Mouse (Mus musculus) layer of hippocampus, adult 2 months (tissue): Measurements from ENCODE around the gene Hsf4. TPM values are rescaled to one million over a fixed set of nuclear protein-coding genes. Genes with fewer than 3 reads are reported as not detected.
"Not testable (repeated sequence)": the region's sequence is repeated elsewhere in the genome, so short reads cannot be mapped to it uniquely, and the experiment has no call there.

ENCODE experiments used
- DNase-seq, 2 experiments: peaks; one replicate each; pipeline ENCODE4 v3.0.0; 2022; ENCODE audit warnings: low spot score in 2 of 2
- H3K27ac ChIP-seq: fragments of 200-600 bp; 2 replicates; pipeline ENCODE4 v1.8.1; 2022
- H3K4me3 ChIP-seq: fragments of 200-600 bp; 2 replicates; pipeline ENCODE4 v1.8.1; 2022; ENCODE audit warnings: mild to moderate bottlenecking
- CTCF ChIP-seq: fragments of 200-600 bp; conservative IDR thresholded peaks from 2 replicates; pipeline ENCODE4 v1.8.1; 2022; ENCODE audit warnings: antibody characterized with exemption, mild to moderate bottlenecking, moderate library complexity
- long read RNA-seq, 2 experiments: library from polyadenylated mRNA; stranded (forward); transcript quantifications; one replicate each; pipeline ENCODE4 v2.0.0; 2021; ENCODE audit warnings: borderline mapping rate in 2 of 2
- total RNA-seq, 2 experiments: library from RNA; stranded (reverse); gene quantifications; 2 replicates each; pipeline ENCODE4 v1.2.3; 2021

Gene Hsf4
- 1 to 10 TPM; 7.2 to 9.5 TPM for total RNA-seq
- long read RNA-seq, experiment 1, partial matches to known transcripts: 0 of 5 reads
- long read RNA-seq, experiment 1, other reads (novel, unspliced or antisense): 3 of 5 reads
- long read RNA-seq, experiment 2, transcript Hsf4-201 (13 exons, 1,739 nt): major isoform, 5 of 6 reads
- long read RNA-seq, experiment 2, partial matches to known transcripts: 0 of 6 reads
- long read RNA-seq, experiment 2, other reads (novel, unspliced or antisense): 1 of 6 reads

DNA sequence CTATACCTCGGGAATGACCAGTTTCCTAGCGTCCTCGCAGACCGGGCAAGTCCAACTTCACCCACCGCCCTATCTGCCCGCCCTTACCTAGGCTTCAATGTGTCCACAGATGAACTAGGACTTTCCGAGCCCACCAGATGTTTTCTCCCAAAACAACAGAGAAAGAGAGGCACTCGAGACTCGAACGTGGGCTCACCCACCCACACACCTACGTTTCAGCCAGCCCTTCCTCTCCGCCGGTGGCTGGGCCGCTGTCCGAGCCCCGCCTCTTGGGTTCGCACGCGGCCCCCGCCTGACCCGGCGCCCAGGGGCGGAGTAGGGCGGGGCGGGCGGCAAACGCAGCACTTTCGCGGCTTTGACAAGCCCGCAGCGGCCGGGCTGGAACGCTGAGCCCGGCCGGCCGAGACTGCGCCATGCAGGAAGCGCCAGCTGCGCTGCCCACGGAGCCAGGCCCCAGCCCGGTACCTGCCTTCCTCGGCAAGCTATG lies at the start of gene Hsf4:
Gene Hsf4 (plus strand): TSS at position 341 of the 487 bp plus-strand sequence.
- peak within 1 kb of the TSS; percentile 80 for H3K27ac ChIP-seq
- peak in 1 of 2 experiments; percentile 41 for DNase-seq
- H3K4me3 ChIP-seq: peak within 1 kb of the TSS; percentile 60
- TF ChIP-seq CTCF: no peak

DNA sequence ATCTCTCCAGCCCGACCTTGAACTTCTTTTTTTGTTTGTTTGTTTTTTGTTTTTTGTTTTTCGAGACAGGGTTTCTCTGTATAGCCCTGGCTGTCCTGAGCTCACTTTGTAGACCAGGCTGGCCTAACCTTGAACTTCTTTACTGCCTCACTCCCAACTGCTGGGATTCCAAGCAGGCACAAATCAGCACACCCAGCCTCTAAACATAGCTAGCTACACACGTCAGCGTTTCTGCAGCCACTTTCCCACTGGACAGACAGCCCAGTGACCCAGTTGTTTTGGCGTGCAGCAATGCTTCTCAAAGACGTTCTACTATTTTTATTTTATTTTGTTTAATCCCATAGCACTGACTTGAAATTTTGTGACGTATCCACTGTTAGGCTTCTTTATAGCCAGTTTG lies 45.8 kb upstream of the Hsf4 start:
- Histone ChIP-seq H3K4me3 (no peak overlapping the region), H3K27ac (peak overlapping the region; percentile 90)
- no peak for TF ChIP-seq CTCF
- DNase-seq: no peak

DNA sequence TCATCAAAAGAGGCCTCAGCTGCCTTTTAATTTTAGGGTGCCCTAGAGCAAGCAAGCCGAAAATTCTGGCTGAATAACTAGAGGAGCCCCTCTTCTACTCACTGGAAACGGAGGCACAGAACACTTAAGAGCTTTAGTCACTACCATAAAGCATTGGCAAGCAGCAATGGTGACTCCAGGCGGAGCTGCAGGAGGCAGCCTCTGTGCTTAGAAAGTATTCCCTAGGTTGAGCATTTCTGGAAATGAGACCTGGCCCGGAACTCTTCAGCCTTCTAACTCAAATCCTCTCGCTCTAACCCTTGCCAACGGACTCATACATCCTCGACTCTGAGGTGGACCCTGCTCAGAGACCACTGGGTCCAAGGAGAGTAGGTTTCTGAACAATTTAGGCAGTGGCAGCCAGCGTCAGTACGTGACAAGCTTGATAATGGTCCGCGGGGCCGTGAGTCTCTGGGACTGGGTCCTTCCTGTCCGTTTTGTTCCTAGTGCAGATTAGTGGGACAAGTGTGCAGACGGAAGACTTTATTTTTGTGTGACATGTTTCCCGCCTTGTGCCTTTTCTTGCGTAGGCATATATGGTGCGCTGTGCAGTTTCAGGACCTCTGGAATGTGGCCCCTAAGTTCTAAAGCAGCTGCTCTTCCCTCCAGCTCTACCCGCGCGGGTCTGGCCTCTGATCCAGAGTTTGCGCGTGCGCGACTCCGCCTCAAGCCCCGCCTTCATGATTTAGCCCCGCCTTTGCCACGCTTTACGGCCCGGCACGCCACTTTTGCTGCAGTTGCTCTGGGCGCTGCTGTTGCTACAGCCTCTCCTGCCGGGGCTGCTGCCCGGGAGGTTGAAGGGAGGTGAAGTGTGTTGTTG lies 45.0 kb upstream of the Hsf4 start, which contains the start of gene D230025D16Rik:
Gene D230025D16Rik (plus strand): TSS at position 733 of the 859 bp plus-strand sequence.
- DNase-seq: peak; percentile 94 to 98
- Histone ChIP-seq H3K4me3 (peak within 1 kb of the TSS; percentile 93), H3K27ac (peak within 1 kb of the TSS; percentile 90)
- TF ChIP-seq CTCF: no peak

DNA sequence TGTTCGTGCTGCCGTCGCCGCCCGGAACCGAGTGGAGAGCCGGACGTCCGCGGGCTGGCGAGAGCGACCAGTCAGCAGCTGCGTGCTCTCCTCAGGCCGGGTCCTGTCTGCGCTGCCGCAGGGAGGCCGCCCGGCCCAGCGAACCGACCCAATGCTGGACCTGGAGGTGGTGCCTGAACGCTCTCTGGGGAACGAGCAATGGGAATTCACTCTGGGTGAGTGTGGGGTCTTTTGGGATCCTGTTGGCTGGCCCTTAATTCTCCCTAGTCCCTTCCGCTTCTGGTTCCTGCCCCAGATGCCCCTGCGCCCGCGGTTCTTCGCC lies 44.4 kb upstream of the Hsf4 start:
- no peak for TF ChIP-seq CTCF
- DNase-seq: no peak
- Histone ChIP-seq H3K4me3 (peak overlapping the region; percentile 93), H3K27ac (peak overlapping the region; percentile 90)

DNA sequence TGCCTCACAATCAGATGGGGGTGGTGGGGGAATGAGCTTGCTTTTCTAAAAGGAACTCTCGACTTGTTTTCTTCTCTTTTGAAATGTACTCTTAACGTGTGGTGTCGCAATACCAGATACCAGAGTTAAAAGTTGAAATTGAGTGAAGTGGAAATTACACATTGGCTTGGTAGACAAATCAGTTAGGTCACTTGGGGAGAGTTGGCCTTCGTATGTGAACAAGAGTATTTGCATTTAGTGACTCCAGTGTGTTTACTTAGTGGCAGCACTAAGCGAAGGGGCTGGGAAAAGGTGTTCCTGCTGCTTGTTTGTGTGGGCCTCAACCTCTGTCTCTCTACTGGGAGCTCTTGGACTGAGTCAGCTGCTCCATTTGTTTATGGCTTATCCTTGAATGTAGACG lies 43.7 kb upstream of the Hsf4 start:
- no peak overlapping the region for H3K27ac ChIP-seq
- TF ChIP-seq CTCF: no peak
- no peak for DNase-seq
- peak overlapping the region; percentile 93 for H3K4me3 ChIP-seq

DNA sequence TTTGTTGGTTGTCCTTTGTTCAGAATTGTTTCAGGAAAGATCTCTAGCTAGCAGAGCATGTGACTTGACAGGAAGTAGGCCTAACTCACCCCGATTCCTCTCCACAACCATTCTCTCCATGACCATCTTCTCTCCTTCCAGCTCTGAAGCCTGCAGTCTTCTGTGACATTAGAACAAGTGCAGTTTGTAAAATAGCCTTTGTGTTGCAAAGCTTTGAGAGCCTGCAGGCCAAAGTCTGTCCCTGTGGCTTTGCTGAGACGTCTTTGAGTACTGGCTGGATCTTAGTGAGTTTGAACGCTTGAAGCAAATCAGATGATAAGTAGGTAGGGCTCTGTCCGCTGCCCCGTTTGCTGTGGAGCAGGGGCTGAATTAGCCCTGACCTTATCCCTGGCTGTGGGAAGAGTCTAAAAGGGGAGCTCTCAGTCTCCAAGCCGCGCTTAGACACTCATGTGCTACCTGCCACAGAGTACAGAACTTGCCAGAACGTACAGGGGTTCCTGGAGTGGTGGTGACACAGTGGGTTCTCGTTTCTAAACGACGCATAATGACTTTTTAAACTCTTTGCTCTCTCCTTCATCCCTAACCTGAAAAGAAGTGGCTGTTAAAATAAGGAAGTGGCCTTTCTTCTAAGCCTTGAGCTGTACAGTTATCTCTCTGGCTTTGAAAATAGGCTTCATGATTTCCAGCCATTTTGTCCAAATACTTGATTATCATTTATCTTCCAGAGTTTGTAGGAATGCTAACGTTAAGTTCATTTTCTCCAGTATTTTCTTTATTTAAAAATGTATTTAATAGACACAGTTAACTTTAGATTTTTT lies 37.9 kb upstream of the Hsf4 start:
- Histone ChIP-seq H3K27ac (no peak overlapping the region), H3K4me3 (no peak overlapping the region)
- no peak for TF ChIP-seq CTCF
- no peak for DNase-seq

DNA sequence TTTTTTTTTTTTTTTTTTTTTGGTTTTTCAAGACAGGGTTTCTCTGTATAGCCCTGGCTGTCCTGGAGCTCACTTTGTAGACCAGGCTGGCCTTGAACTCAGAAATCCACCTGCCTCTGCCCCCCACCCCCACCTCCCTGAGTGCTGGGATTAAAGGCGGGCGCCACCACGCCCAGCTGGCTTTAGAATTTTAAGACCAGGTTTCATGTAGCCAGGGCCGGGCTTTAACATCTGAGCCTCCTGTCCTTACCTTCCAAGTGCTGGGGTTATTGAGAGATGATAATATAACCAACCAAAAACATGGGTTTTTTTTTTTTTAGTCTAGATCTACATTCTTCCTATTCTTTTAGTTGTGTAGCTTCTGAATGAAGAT lies 37.3 kb upstream of the Hsf4 start:
- H3K27ac ChIP-seq, DNase-seq, H3K4me3 ChIP-seq: not testable (repeated sequence)

DNA sequence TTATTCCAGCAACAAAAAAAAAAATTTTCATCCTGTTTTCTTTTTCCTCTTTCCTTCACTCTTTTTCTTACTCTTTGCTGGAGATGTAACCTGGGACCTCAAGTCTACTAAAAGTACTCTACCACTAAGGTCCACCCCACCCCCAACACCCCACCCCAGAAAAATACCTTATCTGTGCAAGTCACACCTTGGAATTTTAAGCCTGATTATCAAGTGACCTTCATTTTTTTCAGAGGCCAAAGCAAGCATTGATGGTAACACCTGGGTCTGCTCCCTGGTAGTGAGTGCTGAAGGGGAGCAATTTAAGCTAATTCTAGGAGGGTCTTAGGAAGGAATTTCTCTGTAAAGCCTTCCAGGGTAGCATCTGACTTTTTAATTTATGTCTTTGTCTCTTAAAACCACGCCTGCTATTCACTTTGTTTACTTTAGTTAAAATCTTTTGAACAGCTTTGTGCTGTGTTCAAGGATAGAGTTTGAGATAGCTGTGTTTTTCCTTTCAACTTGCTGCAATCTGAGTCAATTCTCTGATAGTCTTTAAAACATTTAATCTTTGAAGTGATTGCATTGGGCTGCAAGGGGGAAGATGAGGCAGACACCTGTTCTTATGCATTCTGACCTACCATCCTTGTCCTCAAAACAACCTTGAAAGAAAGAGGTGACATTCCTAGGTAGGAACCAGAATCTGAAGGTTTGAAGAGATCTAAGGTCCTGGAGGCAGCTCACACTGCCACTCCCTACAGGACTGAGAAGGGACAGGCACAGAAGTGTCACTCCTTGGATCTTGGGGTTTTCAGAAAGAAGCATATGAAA lies 36.3 kb upstream of the Hsf4 start:
- no peak for DNase-seq
- H3K27ac ChIP-seq: no peak overlapping the region
- no peak overlapping the region for H3K4me3 ChIP-seq
- no peak for TF ChIP-seq CTCF

DNA sequence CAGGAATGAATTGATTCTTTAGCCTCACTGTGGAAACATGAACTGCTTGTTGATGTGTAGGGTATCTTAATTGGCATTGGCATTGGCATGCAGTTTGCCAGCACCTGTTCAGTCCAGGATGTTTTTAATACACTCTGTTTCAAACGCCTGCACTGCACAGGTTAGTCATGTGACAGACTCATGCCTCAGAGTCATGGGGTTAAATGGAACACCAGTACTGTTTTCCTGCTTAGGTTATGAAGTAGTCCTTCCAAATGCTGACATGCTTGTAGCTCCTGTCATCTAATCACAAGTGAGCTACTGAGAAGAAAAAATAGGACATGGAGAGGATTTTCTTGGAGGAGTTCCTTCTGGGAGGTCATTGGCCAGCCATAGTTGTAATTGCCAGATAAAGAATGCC lies 34.4 kb upstream of the Hsf4 start:
- no peak for DNase-seq
- no peak for TF ChIP-seq CTCF
- no peak overlapping the region for H3K4me3 ChIP-seq
- H3K27ac ChIP-seq: no peak overlapping the region

DNA sequence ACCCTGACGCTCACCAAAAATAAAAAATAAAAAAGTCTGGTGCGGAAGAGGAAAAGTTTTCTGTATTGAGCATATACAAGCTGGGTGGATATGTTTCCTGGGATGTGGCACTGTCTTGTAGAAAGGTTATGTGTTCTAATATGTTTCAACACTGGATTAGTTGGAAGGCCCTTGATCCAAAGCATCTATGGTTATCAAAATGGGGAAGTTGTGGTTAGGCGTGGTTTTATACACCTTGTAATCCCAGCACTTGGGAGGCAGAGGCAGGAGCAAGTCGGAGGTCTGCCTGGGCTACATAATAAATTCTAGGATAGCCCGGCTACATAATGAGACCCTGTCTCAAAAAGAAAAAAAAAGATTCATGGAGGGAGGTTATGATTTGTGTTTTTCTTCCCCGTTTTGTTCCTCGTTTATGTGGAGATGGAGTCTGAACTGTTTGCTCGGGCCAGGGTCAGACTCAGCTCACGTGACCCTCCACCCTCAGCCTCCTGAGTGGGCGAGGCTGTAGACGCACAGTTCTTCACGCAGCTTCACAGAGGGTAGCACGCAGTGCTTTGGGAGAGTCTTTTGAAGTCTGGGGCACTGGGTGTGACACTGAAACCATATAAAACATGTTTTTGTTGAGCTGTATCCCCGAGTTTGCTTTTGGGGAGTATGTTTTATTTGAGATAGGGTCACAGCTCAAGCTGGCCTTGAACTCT lies 32.0 kb upstream of the Hsf4 start:
- no peak overlapping the region for H3K4me3 ChIP-seq
- no peak for DNase-seq
- no peak for TF ChIP-seq CTCF
- no peak overlapping the region for H3K27ac ChIP-seq

DNA sequence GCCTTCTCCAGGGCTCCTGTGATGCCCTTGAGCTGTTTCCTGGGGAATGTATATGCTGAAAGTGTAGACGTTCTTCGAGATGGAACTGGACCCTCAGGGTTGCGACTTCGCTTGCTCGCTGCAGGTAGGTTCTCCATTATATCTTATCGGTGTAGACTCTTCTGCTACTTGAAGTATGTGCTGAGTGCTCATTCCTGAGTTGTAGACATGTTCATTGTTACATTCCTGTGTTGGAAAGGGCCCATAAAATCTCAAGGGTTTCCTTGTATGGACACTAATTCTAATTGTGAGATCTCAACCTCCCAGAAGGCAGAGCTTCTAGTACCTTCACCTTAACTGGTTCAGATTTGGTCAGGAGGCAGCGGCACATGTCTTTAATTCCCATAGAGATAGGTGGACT lies 28.6 kb upstream of the Hsf4 start:
- no peak overlapping the region for H3K4me3 ChIP-seq
- no peak for DNase-seq
- no peak for TF ChIP-seq CTCF
- H3K27ac ChIP-seq: no peak overlapping the region

DNA sequence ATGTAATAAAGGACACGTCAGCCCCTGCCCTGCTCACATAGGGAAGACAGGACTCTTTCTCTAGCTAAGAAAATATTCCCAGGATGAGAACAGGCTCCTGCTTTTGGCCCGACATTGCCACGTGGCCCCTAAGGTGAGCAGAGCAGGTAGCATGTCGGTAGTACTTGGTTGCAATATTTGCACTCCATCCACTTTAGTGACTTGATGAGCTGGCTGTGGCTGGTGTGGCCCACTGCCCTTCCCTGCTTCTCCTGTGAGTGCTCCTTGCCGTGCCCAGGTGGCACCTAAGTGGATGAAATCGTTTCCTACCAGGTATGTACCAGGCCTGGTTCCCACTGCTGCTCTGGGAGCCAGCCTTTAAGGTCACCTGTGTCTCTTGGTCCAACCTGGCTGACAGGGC lies 17.6 kb upstream of the Hsf4 start:
- no peak for TF ChIP-seq CTCF
- no peak overlapping the region for H3K27ac ChIP-seq
- no peak overlapping the region for H3K4me3 ChIP-seq
- DNase-seq: no peak
